Comparison of ENCODE assay signal across 10 mouse cellular contexts in the genomic region with DNA sequence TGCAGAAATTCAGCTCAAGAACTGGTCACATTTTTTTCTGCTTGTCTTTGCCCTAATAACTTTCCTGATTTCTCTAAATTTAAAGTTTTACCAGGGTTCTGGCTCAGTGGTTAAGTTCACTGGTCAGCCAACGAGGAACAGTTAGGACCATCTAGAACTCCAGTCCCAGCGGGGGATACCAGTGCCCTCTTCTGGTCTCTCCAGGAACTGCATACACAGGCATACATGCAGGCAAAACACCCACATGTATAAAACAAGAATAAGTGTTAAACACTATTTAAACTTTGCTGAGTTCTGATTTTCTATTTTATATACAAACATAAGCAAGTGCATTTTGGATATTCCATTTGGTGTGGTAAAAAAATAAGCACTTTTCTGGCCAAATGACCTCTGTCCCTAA. TPM values are rescaled to one million over a fixed set of nuclear protein-coding genes. Genes with fewer than 3 reads are reported as not detected.
DNase-seq lines count a peak whose midpoint lies in the region; ATAC-seq lines count a peak whose summit lies in the region.
"Had no signal": no experiment of that assay in that cellular context is flagged by ENCODE, and none has a peak within 500 bp of the region (broad histone marks: within the 10 kb centered on the region; RNA-seq: fewer than 3 reads in every experiment).

No protein-coding gene starts in this region.

- no peak for ATAC-seq in activated CD4-positive, CD25-positive, alpha-beta regulatory T cell, adult 4 months

- peak; percentile 9 for DNase-seq in adrenal gland, postnatal 25 days
- DNase-seq in adrenal gland, postnatal 4 days (ENCODE audit: low spot score in 2 of 2) = no peak
- DNase-seq in kidney, postnatal 4 days = peak; percentile 21 to 30
- DNase-seq in kidney, postnatal 25 days = no peak
- DNase-seq in 416B (ENCODE audit: low read depth) = peak; percentile 17
- DNase-seq in adrenal gland, postnatal 36 days = peak; percentile 8 to 16
- DNase-seq in spleen, postnatal 14 days (ENCODE audit: low spot score in 2 of 2) = no peak

RNA-seq across cellular contexts. Expression of a gene that starts 8.2 kb away (rescaled TPM):
- 2.1 and 5.0 TPM in 2 replicates for total RNA-seq in adrenal gland, postnatal 25 days (2021)
- total RNA-seq in adrenal gland, postnatal 4 days (2021) = 10 to 100 TPM in 1 of 2 experiments, 1 to 10 TPM in 1; 6.7 to 10.3 TPM
- total RNA-seq in adrenal gland, postnatal 36 days (2021) = 1 to 10 TPM; 2.3 to 3.1 TPM
- polyA plus RNA-seq in activated CD4-positive, CD25-positive, alpha-beta regulatory T cell, adult 4 months (2017; shearing (Covaris generic)) = not detected
- polyA plus RNA-seq: C2C12; kidney, embryonic 14.5 days had no signal

Comparison
In these comparisons a context has a peak if more than half of its experiments do, and no peak if none do; other contexts are left out.
1. DNase-seq: peak in adrenal gland, postnatal 25 days (single experiment), kidney, postnatal 4 days (2 of 2), 416B (single experiment) and adrenal gland, postnatal 36 days (2 of 2); none in adrenal gland, postnatal 4 days (0 of 2), kidney, postnatal 25 days (0 of 2) and spleen, postnatal 14 days (0 of 2).